Mouse (Mus musculus) kidney, postnatal 4 days (tissue): ENCODE measurements around the gene Nudc.

Experiments
- DNase-seq, 2 experiments: peaks; one replicate each; pipeline ENCODE4 v3.0.0; 2021; ENCODE audit warnings: mixed read lengths in 2 of 2

Nudc gene

GRCm38 (mm10) chr4:133545272-133546231 is at the start of gene Nudc:
TSS of gene Nudc (minus strand) at chr4:133545996.
- DNase-seq: peak; percentile 95 to 97

- DNase-seq: no peak
Measured at GRCm38 (mm10) chr4:133595538-133595937, 49.7 kb upstream of the Nudc start.

- peak; percentile 81 to 86 for DNase-seq
Measured at GRCm38 (mm10) chr4:133592570-133592969, 46.8 kb upstream of the Nudc start.

- DNase-seq: peak; percentile 86 to 91
Measured at GRCm38 (mm10) chr4:133584059-133584951, 38.5 kb upstream of the Nudc start, which contains the start of gene Gpn2. TSS of gene Gpn2 (plus strand) at chr4:133584362.

GRCm38 (mm10) chr4:133583690-133584058 is 37.9 kb upstream of the Nudc start:
- peak; percentile 17 to 47 for DNase-seq

- DNase-seq: no peak
Measured at GRCm38 (mm10) chr4:133577983-133578382, 32.2 kb upstream of the Nudc start.

- no peak for DNase-seq
Measured at GRCm38 (mm10) chr4:133574843-133575202, 29.0 kb upstream of the Nudc start.

- peak; percentile 96 to 97 for DNase-seq
Measured at GRCm38 (mm10) chr4:133574070-133574842, 28.5 kb upstream of the Nudc start, which contains the start of gene Gpatch3. TSS of gene Gpatch3 (plus strand) at chr4:133574745.

- DNase-seq: peak; percentile 25 to 55
Measured at GRCm38 (mm10) chr4:133570066-133570466, 24.3 kb upstream of the Nudc start.

- no peak for DNase-seq
Measured at GRCm38 (mm10) chr4:133569291-133570065, 23.7 kb upstream of the Nudc start.

- no peak for DNase-seq
Measured at GRCm38 (mm10) chr4:133567251-133567650, 21.5 kb upstream of the Nudc start.

GRCm38 (mm10) chr4:133563123-133563571 is 17.4 kb upstream of the Nudc start:
- DNase-seq: peak; percentile 31 to 51

GRCm38 (mm10) chr4:133561622-133562021 is 15.8 kb upstream of the Nudc start:
- DNase-seq: no peak

GRCm38 (mm10) chr4:133559846-133560245 is 14.1 kb upstream of the Nudc start:
- no peak for DNase-seq

GRCm38 (mm10) chr4:133557041-133557717 is 11.4 kb upstream of the Nudc start:
- peak in 1 of 2 experiments; percentile 26 for DNase-seq

GRCm38 (mm10) chr4:133553448-133554330 is 7.9 kb upstream of the Nudc start:
- DNase-seq: no peak

- peak in 1 of 2 experiments; percentile 21 for DNase-seq
Measured at GRCm38 (mm10) chr4:133552768-133553447, 7.1 kb upstream of the Nudc start, which contains the start of gene Nr0b2. TSS of gene Nr0b2 (plus strand) at chr4:133553376.

GRCm38 (mm10) chr4:133552029-133552428 is 6.2 kb upstream of the Nudc start:
- DNase-seq: no peak

GRCm38 (mm10) chr4:133536652-133537051 is 9.1 kb downstream of the Nudc start:
- DNase-seq: no peak
